Mouse (Mus musculus) thymus, postnatal 25 days (tissue): ENCODE results near the gene 4930564D02Rik.

ENCODE experiments used
- DNase-seq: peaks from one replicate; pipeline ENCODE4 v3.0.0; 2022

The 4930564D02Rik gene

DNA sequence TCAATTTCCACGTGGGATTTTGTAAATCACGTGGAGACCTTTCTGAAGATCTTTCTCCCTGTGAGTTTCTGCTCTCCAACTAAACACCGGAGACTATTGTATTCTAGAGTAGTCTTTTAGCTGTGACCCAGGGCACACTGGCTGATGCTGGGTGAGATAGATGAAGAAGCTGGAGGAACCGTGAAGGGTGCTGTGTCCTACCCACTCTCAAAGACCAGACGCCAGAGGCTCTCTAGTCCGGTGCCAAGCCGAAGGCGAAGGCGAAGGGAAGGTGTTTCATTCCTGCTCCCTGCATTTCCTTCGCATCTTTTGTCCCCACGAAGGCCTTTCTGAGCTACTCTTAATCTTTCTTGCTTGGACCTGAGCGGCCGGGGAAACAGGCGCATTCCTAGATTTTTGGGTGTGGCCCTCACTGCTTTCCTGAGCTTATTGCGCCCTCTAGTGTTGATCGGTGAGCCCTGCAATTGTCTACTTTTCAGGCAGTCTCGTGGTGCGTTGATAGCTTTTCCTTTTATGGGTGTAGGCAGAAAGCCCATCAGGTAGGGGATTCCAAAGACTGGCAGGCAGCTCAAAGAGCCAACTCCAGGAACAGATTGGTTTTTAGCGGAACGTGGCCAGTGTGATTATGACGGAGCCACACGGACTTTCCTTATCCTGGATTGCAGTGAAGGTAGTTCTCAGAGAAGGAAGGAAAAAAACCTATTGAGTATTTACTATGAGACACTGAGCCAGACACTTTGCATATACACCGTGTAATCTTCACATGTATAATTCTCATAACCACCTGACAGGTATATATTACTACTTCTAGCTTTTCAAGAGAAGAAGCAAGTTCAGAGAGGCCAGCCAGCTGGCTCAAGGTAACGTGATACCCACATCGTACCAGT is 7.8 kb upstream of the 4930564D02Rik start:
- peak; percentile 66 for DNase-seq

DNA sequence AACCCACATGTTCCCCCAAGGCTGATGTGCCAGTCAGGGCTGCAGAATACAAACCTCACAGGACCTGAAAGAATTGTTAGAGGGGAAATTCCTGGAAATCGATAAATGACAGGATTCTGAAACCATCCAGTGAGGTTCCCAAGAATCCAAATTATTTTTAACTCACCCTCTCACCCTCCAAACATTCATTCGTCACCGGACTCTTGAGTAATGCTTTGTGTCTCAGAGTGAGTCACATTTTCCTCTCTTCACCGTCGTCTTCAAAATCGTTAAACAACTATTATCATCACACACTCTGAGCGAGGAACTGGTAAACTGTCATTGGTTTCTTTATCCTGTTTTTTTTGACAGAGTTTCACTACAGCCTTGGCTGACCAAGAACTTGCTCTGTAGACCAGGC is 6.7 kb upstream of the 4930564D02Rik start:
- no peak for DNase-seq

DNA sequence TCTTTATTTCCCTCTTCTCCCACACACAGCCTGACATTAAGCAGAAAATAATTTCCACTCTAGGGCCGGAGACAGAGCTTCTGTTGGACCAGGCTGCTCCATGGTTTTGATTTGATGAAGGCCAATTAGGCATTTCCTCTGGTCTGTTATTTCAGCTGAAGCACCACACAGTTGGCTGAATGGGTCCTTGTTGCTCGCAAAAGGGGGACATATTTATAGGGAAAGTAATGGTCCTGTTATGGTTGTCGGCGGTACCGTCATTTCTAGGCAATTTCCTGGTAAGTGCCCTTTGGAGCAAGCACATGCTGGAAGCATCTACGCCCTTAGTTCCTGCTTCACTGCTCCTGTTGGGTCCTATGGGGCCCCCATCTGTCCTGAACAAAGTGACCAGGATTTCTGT is 5.7 kb upstream of the 4930564D02Rik start:
- no peak for DNase-seq

DNA sequence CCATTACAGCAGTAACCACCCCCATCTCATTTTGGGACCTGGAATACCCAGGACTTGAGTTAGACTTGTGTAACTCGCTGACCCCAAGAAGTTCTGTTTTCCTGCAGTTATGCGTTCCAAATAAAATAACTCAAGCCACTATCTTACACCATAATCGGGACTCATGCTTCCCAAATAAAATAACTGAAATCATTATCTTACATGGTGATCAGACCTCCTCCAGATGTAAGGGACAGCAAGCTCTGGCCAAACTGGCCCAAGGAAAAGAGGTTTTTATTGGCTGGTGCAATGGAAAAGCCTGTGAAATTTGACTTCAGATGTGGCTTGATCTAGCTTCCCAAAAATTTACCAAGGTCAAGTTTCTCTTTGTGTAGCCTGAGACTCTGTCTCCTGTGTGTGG is 5.1 kb upstream of the 4930564D02Rik start:
- DNase-seq = no peak

DNA sequence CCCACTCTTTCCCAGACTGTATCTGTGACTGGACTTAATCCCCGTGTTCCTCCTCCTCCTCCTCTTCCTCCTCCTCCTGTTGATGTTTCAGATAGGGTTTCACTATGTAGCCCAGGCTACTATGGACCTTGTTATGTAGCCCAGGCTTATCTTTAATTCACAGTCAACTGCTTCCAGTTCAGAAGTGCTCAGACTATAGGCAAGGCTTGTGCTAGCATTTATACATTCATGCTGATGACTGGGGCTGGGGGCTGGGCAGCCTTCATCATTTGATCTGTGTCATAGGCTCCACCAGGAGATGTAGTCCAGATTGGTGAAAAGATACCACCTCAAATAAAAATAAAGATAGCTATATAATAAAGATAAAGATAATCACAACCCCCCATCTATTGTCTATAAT is 4.7 kb upstream of the 4930564D02Rik start:
- DNase-seq = no peak

DNA sequence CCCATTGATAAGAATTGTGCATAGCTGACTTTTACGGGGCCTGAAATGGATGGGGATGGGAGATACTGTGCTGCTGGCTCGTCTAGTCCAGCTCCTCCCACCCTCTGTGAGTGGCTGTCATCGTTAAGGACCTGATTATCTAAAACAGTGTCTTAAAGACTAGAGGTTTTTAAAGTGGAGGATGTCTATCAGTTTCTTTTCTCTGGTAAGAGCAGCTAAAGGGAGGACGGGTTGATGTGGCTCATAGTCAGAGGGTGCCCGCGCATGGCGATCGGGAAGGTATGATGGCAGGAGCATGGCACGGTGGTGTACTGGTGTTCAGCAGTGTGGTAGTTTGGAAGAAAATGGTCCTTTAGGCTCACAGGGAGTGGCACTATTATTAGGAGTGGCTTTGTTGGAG is 4.0 kb upstream of the 4930564D02Rik start:
- no peak for DNase-seq

DNA sequence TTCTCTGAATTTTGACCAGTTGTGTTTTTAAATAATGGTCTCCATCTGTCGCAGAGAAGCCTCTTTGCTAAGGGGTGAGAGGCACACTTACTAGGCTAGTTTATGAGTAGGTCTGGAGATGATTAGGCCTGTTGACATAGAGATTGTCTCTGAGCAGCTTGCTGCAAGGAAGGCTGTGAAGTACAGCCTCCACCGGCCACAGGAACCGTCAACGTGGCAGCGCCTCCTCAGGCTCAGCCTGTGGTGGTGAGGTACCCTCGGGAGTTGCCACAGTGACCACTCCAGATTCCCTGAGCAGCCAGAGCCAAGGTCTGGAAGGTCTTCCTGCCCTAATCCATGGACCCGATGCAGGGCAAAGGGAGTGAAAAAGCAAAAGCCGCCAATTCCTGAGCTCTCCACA is 3.9 kb downstream of the 4930564D02Rik start:
- no peak for DNase-seq

DNA sequence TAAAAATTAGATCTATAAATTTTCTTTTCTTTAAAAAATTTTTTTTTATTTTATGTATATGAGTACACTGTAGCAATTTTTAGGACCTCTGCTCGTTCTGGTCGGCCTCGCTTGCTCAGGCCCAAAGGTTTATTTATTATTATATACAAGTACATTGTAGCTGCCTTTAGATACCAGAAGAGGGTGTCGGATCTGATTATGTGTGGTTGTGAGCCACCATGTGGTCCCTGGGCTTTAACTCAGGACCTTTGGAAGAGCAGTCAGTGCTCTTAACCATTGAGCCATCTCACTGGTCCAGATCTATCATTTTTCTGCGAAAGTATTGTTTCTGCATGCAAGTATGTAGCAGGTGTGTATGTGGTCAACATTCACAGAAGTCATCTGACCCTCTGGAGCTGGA is 4.6 kb downstream of the 4930564D02Rik start:
- no peak for DNase-seq

DNA sequence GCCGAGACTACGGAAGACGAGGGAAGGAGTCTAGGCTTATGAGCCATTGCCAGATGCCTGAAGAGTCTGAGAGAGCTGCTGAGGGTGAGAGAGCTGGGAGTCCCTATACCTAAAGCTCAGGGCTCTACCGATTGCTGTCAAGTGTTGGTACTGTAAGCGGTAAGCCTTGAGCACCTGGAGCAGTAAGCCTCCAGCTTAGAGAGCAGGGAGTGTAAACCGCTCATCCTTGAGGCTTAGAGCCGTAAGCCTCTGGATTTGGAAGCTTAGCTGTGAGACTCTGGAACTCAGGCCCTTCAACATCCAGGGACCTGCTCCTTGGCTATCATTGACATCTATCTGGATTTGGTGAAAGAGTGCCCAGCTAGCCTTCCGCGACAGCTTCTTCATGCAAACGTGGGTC is 5.9 kb downstream of the 4930564D02Rik start:
- DNase-seq = no peak

DNA sequence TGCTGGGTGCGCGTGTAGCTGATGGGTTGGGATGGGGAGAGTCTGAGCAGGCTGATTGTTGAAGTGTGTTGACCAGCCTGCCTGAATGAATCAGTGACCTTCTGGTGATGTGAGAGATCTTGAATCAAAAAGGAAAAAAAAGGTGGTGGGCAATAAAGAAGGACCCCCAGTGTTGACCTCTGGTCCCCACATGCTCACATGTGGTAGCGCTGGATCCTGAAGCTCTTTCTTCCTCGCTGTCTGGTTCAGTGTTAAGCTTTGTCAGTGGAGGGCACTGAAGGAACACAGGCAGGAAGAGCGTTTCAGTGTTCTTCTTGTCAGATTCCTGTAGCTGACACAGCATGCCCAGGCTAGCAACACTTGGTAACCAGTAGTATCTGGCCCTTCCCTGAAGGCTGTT is 9.2 kb downstream of the 4930564D02Rik start:
- DNase-seq = no peak

DNA sequence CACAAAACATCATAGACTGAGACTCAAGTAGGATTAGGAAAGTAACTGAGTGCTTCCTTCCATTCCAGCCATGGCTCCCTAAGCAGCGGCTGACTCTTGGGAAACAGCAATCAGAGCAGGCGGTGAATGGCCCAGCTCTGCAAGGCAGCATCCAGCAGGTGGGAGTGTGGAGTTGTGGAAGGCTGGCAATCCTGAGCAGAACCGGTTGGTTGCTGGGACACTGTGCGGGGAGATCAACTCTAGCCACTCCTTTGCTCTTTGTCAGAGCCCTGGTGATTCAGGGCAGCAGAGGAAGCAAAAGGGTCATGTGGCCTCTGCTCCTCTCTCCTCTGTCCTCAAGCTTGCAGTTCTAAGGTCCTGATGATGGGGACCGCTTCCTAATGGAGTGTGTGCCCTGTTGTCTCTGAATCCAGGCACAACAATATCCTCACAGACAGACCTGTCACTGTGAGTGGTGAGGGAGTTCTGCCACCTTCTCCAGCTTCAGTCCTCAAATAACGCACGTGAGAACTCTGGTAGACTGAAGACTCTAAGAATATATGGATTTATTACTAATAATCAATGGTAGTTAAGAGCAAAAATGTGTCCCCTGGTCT is 11.7 kb downstream of the 4930564D02Rik start:
- DNase-seq = peak; percentile 6

DNA sequence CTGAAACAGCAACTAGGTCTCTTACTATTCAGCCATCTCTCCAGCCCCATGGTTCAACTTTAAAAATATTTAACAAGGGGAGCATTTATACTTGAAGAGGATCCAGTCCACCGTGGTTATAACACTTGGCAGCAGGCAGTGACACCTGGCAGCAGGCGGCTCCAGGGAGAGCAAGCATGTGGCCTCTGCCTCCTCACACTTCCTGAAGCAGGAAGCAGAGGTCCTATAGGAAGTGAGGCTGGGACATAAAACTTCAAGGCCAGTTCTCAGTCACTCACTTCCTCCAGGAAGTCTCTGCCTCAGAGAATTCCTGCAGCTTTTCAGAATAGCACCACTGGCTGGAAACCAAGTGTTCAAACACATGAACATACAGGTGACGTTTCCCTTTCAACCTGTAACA is 20.7 kb downstream of the 4930564D02Rik start:
- DNase-seq = no peak

DNA sequence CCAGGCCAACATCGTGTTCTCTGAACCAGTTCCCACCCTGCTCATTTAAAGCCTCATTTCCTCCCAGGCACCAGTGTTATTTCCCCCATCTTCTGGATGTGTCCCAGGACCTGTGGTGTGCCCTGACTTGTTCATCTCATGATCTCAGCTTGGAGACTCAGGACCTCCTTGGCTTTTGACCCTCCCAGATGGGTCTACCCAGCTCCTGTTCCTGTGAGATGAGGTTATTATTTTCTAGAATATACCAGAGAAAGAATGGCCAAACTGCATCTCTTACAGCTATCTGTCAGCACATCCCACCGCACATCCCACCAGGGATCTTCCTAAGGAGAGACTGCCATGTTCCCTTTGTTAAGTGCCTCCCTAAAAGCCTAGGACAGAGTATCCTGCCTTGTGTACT is 22.0 kb downstream of the 4930564D02Rik start:
- no peak for DNase-seq

DNA sequence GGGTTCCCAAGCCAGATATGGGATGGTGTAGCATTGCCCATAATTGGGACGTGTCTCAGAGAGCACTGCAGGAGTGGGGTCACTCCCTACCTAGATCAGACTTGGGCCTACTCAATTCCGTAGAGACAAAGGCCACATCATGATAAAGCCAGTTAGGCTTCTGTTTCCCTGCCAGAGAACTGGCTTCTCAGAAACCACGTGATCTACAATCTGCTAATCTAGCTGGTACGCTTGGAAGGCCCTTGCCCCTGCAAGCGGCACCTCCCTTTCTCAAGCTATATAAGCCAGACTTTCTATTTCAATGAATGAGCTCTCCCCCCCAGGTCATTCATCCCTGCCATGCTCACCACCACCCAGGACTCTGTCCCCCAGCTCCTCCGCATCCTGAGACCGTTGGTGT is 23.5 kb downstream of the 4930564D02Rik start:
- DNase-seq = no peak

DNA sequence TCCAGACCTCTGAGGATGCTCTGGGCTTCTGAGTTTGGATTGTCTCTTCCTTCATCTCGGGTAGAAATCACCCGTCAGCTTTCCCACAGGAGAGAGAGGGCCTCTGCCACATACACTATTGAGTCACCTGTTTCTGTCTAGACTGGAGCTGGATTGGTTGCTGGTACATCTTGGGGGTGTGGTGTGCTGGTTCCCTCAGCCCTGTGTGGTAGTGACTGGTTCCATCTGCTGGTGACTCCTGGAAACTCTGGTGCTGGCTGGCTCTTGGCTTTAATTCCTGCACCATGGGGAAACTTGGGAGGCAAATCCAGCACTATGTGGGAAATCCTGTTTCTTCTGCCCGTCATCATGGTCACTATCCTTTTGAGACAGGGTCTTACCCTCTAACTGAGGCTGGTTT is 24.3 kb downstream of the 4930564D02Rik start:
- peak; percentile 4 for DNase-seq

DNA sequence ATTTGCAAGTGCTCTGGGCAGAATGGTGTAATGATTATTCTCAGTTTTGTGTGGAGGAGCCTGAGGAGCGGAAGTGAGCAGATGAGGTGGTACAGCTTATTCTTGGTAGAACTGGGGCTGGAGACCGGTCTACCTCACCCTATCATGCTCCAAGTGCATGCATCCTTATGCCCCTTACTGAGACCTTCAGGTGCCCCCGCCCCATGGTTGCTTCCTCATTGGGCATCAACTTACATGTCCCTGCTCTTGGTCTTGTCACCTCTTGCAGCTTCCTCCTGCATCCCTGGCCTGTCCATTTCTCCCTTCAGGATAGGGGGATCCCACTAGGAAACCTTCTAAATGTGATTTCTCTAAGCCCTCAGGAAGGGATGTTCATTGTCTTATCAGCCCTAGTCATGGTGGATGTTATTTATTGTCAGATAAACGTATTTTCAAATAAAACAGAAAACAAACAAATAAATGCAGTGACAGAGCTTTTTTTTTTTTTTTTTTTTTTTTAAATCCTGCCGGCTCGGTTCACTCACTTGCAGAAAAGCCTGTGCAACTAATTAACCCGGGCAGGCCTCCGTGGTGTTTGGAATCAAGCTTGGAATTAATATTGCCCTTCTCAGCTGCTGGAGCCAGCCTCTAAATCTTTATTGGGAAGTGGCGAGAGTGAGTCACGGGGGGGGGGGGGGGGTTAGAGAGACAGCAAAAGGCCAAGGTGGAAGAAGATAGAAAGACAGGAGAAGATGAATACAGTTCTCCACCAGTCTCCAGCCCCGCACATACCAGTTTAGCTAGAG is 26.3 kb downstream of the 4930564D02Rik start:
- DNase-seq = no peak

DNA sequence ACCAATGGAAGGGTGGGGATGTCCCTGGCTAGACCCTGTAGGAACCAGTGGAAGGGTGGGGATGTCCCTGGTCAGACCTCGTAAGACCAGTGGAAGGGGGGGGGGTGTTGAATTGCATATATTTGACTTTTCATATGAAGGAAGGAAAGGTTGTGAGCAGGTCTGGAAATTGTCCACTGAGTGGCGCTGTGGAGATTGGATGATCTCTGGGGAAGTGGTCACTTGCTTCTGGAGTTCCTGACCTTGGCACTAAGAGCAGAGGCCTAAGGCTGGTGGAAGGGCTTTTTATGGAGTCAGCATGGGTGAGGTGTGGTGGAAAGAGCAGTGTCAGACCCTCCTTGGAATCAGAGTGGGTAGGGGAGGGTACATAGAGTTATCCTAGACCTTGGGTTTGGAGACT is 27.8 kb downstream of the 4930564D02Rik start:
- no peak for DNase-seq

DNA sequence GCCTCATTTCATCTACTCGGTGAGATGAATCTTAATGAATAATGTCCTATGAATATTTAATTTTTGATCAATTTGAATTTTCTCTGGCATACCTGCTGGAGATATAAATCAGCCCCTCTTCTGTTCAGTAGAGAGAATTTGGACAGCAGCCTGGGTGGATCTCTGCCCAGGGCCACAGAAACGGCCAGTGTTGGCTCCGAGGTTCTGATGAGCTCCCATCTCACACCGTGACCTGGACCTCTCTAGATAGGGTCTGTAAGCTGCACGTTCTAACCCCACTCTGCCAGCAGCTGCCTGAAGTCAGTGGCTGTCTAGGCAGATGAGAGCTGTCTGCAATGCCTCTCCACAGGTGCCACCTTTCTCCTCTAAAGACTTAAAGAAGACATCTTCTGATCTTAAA is 28.4 kb downstream of the 4930564D02Rik start:
- DNase-seq = no peak

DNA sequence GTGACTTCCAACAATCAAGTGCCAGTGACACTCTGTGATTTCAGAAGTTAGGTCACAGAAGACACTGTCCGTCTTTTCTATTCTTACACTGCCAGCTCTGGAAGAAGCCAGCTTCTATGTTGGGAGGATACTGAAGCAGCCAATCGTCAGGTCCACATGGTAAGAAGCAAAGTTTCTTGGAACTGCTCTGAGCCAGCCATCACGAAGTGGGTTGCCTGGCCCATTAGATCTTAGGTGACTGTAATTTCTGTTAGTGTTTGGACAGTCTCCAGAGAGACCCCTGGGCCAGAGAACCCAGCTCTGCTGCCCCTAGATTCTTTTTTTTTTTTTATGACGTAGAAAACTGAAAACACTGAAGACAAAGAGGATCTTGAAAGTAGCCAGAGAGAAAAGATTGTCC is 30.9 kb downstream of the 4930564D02Rik start:
- DNase-seq = no peak

DNA sequence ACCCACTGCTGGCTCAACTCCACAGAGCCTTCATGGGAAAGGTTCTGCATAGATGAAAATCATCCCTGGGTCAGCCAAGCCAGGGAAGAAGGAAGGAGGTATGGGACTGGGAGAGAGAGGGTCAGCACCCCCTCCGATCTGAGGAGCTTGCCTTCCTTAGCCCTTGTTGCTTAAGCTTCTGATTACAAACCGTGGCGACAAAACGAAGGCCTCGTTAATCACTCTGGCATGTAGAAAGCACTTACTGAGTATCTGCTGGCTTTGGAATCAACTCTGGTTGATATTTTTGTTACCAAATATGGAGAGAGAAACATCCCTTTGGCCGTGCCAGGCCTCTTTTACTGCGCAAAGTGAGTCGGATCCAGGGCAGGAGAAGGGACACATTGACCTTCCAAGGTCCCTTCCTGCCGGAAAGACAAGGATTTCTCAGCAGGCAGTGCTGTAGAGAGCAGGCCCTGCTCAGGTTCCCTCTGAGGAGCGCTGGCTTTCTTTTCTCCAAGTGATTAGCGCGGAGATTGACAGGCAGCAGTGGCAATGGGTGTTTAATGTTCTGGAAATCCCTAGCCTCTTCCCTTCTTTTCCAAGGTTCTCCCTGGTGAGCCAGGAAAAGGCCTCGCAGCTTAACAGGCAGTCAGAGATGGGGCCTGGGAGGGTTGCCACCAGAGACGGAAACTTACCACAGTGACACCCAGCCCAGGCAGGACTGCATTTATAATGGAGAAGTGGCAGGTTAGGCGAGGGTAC is 33.1 kb downstream of the 4930564D02Rik start:
- DNase-seq = no peak

DNA sequence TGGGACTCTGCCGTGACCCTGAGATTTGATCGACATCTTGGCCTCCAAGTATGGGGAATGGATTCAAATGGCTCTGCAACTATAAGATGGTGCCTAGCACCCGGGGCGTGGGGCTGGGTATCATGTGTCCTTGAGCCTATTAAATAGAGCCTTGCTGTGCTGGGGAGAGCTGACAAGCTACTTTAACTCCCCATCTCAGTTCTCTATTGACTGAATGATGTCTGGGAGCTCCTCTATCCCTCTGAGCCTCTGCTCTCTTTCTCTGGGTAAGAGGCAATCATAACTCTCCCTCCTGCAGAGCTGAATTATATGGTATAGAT is 33.6 kb downstream of the 4930564D02Rik start:
- DNase-seq = no peak

DNA sequence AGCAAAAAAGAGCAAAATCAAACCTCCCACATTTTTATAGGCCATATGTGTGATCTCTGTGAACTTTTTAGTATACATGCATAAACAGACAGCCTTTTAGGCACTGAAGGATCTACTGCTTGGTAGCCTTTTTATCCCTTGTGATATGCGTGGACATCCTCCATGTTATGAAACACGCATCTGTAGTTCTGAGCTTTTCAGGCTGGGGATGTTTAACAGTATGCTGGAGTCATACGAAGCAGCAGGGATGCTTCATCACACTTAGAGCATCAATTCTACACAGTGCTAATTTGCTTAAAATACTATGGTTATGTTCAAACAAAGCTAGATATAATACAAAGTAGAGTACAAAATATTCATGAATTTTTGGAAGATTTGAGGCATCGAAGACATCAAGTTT is 39.2 kb downstream of the 4930564D02Rik start:
- no peak for DNase-seq

DNA sequence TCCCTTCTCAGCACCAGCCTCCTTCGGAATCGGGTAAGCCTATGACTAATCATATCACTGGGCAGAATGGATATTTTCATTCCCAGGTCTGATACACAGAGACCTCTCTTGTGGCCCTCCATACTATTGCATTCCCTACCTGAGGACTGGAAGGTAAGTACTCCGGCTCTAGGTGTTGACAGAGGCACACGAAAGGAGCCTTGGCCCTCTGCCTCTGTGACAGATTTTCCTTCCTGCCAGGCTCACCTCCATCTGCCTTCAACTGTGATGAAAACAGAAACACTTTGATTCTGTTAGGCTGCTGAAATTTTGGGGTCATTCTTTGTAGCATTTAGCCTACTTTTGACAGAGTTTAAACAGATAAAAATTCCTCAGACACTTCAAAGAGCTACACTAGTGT is 47.2 kb downstream of the 4930564D02Rik start:
- DNase-seq = no peak
